Mouse (Mus musculus): ENCODE results near the gene Zbed6. TPM values are rescaled to one million over a fixed set of nuclear protein-coding genes. Genes with fewer than 3 reads are reported as not detected.

Gene Zbed6
- polyA plus RNA-seq, 1 experiment from 2014 or later: not detected

- 93% methylated on average over 6 of the region's 6 CpGs for WGBS
- Histone ChIP-seq H3K36me3 (ENCODE audit: control insufficient read depth, insufficient read depth, low read length) (no peaks in the 10 kb centered on the region), H3K27me3 (ENCODE audit: control insufficient read depth, insufficient read depth, low read depth, low read length) (no peaks in the 10 kb centered on the region), H3K9ac (ENCODE audit: low read length) (no peak overlapping the region), H3K27ac (ENCODE audit: low read length) (no peak overlapping the region), H3K9me3 (ENCODE audit: control insufficient read depth, low read length) (no peaks in the 10 kb centered on the region), H3K4me1 (replicated peaks; ENCODE audit: control insufficient read depth, insufficient read depth, low read length) (peaks cover 23% of the 10 kb centered on the region), H3K4me2 (ENCODE audit: low read depth, low read length) (no peak overlapping the region), H3K4me3 (ENCODE audit: low read length) (no peak overlapping the region)
- ATAC-seq (ENCODE audit: low read depth): no peak
These were observed 30.4 kb upstream of the Zbed6 start for GRCm38 (mm10) chr1:133691046-133691445.

DNA sequence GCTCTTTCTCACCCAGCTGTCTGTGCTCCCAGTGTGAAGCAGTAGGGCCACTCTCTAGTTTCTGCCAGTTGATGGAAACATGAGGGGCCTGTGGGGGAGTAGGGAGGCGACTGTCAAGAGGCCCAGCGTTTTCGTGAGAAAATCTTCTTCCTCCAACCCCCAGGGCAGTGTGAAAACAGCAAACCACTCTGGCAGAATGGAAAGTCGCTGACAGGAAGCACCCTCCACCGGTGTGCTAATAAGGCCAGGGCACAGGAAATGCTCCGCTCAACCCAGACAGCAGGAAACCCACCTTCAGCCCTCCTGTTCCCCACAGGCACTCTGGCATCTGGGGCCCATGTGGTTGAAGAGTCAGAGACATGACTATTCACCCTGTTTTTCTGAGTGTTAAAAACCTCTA, 29.2 kb upstream of the Zbed6 start, which contains the start of gene Lax1:
Lax1 (minus strand) TSS at position 212 of the 400 bp plus-strand sequence.
- WGBS: 26% methylated on average over 6 of the region's 6 CpGs
- no peaks in the 10 kb centered on the region for H3K27me3 ChIP-seq (ENCODE audit: control insufficient read depth, insufficient read depth, low read depth, low read length)
- H3K9ac ChIP-seq (ENCODE audit: low read length): no peak within 1 kb of the TSS
- H3K9me3 ChIP-seq (ENCODE audit: control insufficient read depth, low read length): no peaks in the 10 kb centered on the region
- H3K4me3 ChIP-seq (ENCODE audit: low read length): no peak within 1 kb of the TSS
- H3K27ac ChIP-seq (ENCODE audit: low read length): no peak within 1 kb of the TSS
- H3K4me1 ChIP-seq (replicated peaks; ENCODE audit: control insufficient read depth, insufficient read depth, low read length): peaks cover 12% of the 10 kb centered on the region
- no peak within 1 kb of the TSS for H3K4me2 ChIP-seq (ENCODE audit: low read depth, low read length)
- H3K36me3 ChIP-seq (ENCODE audit: control insufficient read depth, insufficient read depth, low read length): no peaks in the 10 kb centered on the region
- no peak for ATAC-seq (ENCODE audit: low read depth)

- 68% methylated on average over 7 of the region's 7 CpGs for WGBS
- H3K27me3 ChIP-seq (ENCODE audit: control insufficient read depth, insufficient read depth, low read depth, low read length): no peaks in the 10 kb centered on the region
These were observed 27.6 kb upstream of the Zbed6 start for GRCm38 (mm10) chr1:133688301-133688700.

GRCm38 (mm10) chr1:133685749-133686519, 25.2 kb upstream of the Zbed6 start:
- WGBS: 55% methylated on average over 10 of the region's 10 CpGs
- Histone ChIP-seq H3K9me3 (ENCODE audit: control insufficient read depth, low read length) (no peaks in the 10 kb centered on the region), H3K9ac (ENCODE audit: low read length) (no peak overlapping the region), H3K4me3 (ENCODE audit: low read length) (no peak overlapping the region), H3K27me3 (ENCODE audit: control insufficient read depth, insufficient read depth, low read depth, low read length) (no peaks in the 10 kb centered on the region), H3K27ac (ENCODE audit: low read length) (no peak overlapping the region), H3K4me1 (replicated peaks; ENCODE audit: control insufficient read depth, insufficient read depth, low read length) (no peaks in the 10 kb centered on the region), H3K36me3 (ENCODE audit: control insufficient read depth, insufficient read depth, low read length) (no peaks in the 10 kb centered on the region), H3K4me2 (ENCODE audit: low read depth, low read length) (no peak overlapping the region)
- ATAC-seq (ENCODE audit: low read depth): peak; percentile 85

More at GRCm38 (mm10) chr1:133688301-133688700, 27.6 kb upstream of the Zbed6 start:
- Histone ChIP-seq H3K9ac (ENCODE audit: low read length) (no peak overlapping the region), H3K4me2 (ENCODE audit: low read depth, low read length) (no peak overlapping the region), H3K4me3 (ENCODE audit: low read length) (no peak overlapping the region), H3K36me3 (ENCODE audit: control insufficient read depth, insufficient read depth, low read length) (no peaks in the 10 kb centered on the region), H3K27ac (ENCODE audit: low read length) (no peak overlapping the region), H3K4me1 (replicated peaks; ENCODE audit: control insufficient read depth, insufficient read depth, low read length) (no peaks in the 10 kb centered on the region), H3K9me3 (ENCODE audit: control insufficient read depth, low read length) (no peaks in the 10 kb centered on the region)
- ATAC-seq (ENCODE audit: low read depth): no peak

GRCm38 (mm10) chr1:133671801-133672200, 11.1 kb upstream of the Zbed6 start:
- Histone ChIP-seq H3K9me3 (ENCODE audit: control insufficient read depth, low read length) (no peaks in the 10 kb centered on the region), H3K4me3 (ENCODE audit: low read length) (no peak overlapping the region), H3K36me3 (ENCODE audit: control insufficient read depth, insufficient read depth, low read length) (no peaks in the 10 kb centered on the region), H3K4me2 (ENCODE audit: low read depth, low read length) (no peak overlapping the region), H3K4me1 (replicated peaks; ENCODE audit: control insufficient read depth, insufficient read depth, low read length) (no peaks in the 10 kb centered on the region), H3K27me3 (ENCODE audit: control insufficient read depth, insufficient read depth, low read depth, low read length) (no peaks in the 10 kb centered on the region), H3K9ac (ENCODE audit: low read length) (no peak overlapping the region), H3K27ac (ENCODE audit: low read length) (no peak overlapping the region)
- 68% methylated on average over 3 of the region's 3 CpGs for WGBS
- ATAC-seq (ENCODE audit: low read depth): no peak

DNA sequence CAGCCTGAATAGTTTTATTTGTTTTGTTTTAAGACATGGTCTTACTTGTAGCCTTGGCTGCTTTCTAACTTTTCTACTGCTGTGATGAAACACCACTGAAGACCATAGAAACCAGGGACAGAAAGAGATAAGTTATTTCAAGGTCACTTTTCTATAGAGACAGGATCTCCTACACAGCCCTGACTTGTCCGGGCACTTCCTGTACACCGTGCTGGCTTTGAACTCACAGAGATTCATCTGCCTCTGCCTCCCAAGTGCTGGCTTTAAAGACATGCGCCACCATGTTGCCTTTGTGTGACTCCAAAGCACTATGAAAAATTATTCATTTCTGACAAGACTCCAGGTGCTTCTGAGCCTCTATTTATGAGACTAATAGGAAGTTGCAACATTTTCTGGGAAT, 10.6 kb upstream of the Zbed6 start:
- no peaks in the 10 kb centered on the region for H3K4me1 ChIP-seq (replicated peaks; ENCODE audit: control insufficient read depth, insufficient read depth, low read length)
- H3K27me3 ChIP-seq (ENCODE audit: control insufficient read depth, insufficient read depth, low read depth, low read length): no peaks in the 10 kb centered on the region
- 80% methylated on average over 3 of the region's 3 CpGs for WGBS
- no peak for ATAC-seq (ENCODE audit: low read depth)
- no peaks in the 10 kb centered on the region for H3K36me3 ChIP-seq (ENCODE audit: control insufficient read depth, insufficient read depth, low read length)
- no peak overlapping the region for H3K9ac ChIP-seq (ENCODE audit: low read length)
- H3K4me3 ChIP-seq (ENCODE audit: low read length): no peak overlapping the region
- no peak overlapping the region for H3K4me2 ChIP-seq (ENCODE audit: low read depth, low read length)
- H3K9me3 ChIP-seq (ENCODE audit: control insufficient read depth, low read length): no peaks in the 10 kb centered on the region
- no peak overlapping the region for H3K27ac ChIP-seq (ENCODE audit: low read length)

GRCm38 (mm10) chr1:133670776-133671175, 10.1 kb upstream of the Zbed6 start:
- no peak for ATAC-seq (ENCODE audit: low read depth)

DNA sequence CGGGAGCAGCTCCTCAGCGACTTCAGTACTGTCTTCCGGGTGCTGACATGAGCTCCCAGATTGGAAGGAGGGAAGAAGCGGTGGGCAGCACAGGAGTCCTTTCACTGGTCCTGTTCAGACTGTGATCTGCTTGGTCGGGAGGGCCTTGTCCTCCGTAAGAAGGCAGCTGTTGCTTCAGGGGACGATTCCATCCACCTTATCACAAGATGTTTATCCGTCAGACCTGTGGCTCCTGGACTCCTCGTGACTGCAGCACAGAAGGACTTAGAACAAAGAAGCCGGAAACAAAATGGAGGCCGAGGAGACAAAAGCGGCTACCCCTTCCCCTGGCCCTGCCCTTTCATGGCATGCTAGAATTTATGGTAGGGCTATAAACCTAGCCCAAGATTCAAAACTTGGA, 9.5 kb upstream of the Zbed6 start:
- no peak for ATAC-seq (ENCODE audit: low read depth)

More at GRCm38 (mm10) chr1:133670776-133671175, 10.1 kb upstream of the Zbed6 start:
- 64% methylated on average over 6 of the region's 6 CpGs for WGBS
- H3K27me3 ChIP-seq (ENCODE audit: control insufficient read depth, insufficient read depth, low read depth, low read length): no peaks in the 10 kb centered on the region
- H3K36me3 ChIP-seq (ENCODE audit: control insufficient read depth, insufficient read depth, low read length): no peaks in the 10 kb centered on the region
- H3K9ac ChIP-seq (ENCODE audit: low read length): no peak overlapping the region
- H3K4me1 ChIP-seq (replicated peaks; ENCODE audit: control insufficient read depth, insufficient read depth, low read length): no peaks in the 10 kb centered on the region
- no peaks in the 10 kb centered on the region for H3K9me3 ChIP-seq (ENCODE audit: control insufficient read depth, low read length)
- no peak overlapping the region for H3K4me2 ChIP-seq (ENCODE audit: low read depth, low read length)
- H3K27ac ChIP-seq (ENCODE audit: low read length): no peak overlapping the region
- no peak overlapping the region for H3K4me3 ChIP-seq (ENCODE audit: low read length)

GRCm38 (mm10) chr1:133668618-133669017, 7.9 kb upstream of the Zbed6 start:
- H3K4me3 ChIP-seq (ENCODE audit: low read length): no peak overlapping the region
- no peak overlapping the region for H3K4me2 ChIP-seq (ENCODE audit: low read depth, low read length)
- 69% methylated on average over 3 of the region's 3 CpGs for WGBS
- H3K36me3 ChIP-seq (ENCODE audit: control insufficient read depth, insufficient read depth, low read length): no peaks in the 10 kb centered on the region
- no peak overlapping the region for H3K27ac ChIP-seq (ENCODE audit: low read length)
- H3K27me3 ChIP-seq (ENCODE audit: control insufficient read depth, insufficient read depth, low read depth, low read length): no peaks in the 10 kb centered on the region
- no peak overlapping the region for H3K9ac ChIP-seq (ENCODE audit: low read length)
- H3K4me1 ChIP-seq (replicated peaks; ENCODE audit: control insufficient read depth, insufficient read depth, low read length): no peaks in the 10 kb centered on the region
- ATAC-seq (ENCODE audit: low read depth): no peak
- no peaks in the 10 kb centered on the region for H3K9me3 ChIP-seq (ENCODE audit: control insufficient read depth, low read length)

More for the DNA sequence above, 9.5 kb upstream of the Zbed6 start:
- H3K4me3 ChIP-seq (ENCODE audit: low read length): no peak overlapping the region
- WGBS: 81% methylated on average over 12 of the region's 12 CpGs
- H3K27me3 ChIP-seq (ENCODE audit: control insufficient read depth, insufficient read depth, low read depth, low read length): no peaks in the 10 kb centered on the region
- H3K9me3 ChIP-seq (ENCODE audit: control insufficient read depth, low read length): no peaks in the 10 kb centered on the region
- no peak overlapping the region for H3K9ac ChIP-seq (ENCODE audit: low read length)
- no peak overlapping the region for H3K4me2 ChIP-seq (ENCODE audit: low read depth, low read length)
- no peaks in the 10 kb centered on the region for H3K36me3 ChIP-seq (ENCODE audit: control insufficient read depth, insufficient read depth, low read length)
- H3K4me1 ChIP-seq (replicated peaks; ENCODE audit: control insufficient read depth, insufficient read depth, low read length): no peaks in the 10 kb centered on the region
- no peak overlapping the region for H3K27ac ChIP-seq (ENCODE audit: low read length)
